In the genomic region with DNA sequence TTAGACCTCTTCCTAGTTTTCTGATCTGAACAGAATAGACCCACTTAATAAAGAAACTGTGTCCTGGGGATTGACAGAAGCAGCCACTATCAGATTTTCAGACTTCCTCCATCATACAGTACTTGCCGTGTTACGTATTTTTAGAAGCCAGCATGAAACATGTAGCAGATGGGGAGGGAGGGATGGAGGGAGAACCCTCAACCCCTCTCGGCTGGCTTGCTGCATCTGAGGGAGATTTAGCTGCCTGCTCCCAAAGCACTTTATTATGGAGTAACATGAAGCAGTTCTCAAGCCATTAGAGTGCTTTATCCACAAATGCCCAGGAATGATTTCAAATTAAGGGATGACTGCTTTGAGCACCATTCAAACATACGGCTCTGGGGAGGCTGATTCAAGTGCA, we compare ENCODE assay signal across 28 mouse cellular contexts.
DNase-seq lines count a peak whose midpoint lies in the region; ATAC-seq and TF ChIP-seq lines count a peak whose summit lies in the region.
"Had no signal": no experiment of that assay in that cellular context is flagged by ENCODE, and none has a peak within 500 bp of the region (broad histone marks: within the 10 kb centered on the region; RNA-seq: fewer than 3 reads in every experiment).

No protein-coding gene starts in this region.

- 44% methylated on average over 4 of the region's 4 CpGs for WGBS in forebrain, embryonic 13.5 days
- WGBS in forebrain, embryonic 11.5 days = 70% methylated on average over 4 of the region's 4 CpGs
- WGBS in midbrain, embryonic 10.5 days = 76% methylated on average over 4 of the region's 4 CpGs
- 72% methylated on average over 4 of the region's 4 CpGs for WGBS in midbrain, embryonic 11.5 days
- WGBS in forebrain, embryonic 16.5 days = 32% methylated on average over 4 of the region's 4 CpGs
- 25% methylated on average over 4 of the region's 4 CpGs for WGBS in midbrain, postnatal 0 days

- no peak overlapping the region for H3K4me2 ChIP-seq in forebrain, embryonic 13.5 days
- no peak overlapping the region for H3K4me2 ChIP-seq in forebrain, embryonic 11.5 days (ENCODE audit: low read depth, low read length, severe bottlenecking)
- no peak overlapping the region for H3K4me2 ChIP-seq in midbrain, embryonic 11.5 days
- H3K4me2 ChIP-seq in forebrain, embryonic 16.5 days (ENCODE audit: low read length) = no peak overlapping the region
- no peak overlapping the region for H3K4me2 ChIP-seq in midbrain, postnatal 0 days (ENCODE audit: low read depth, low read length, poor library complexity, severe bottlenecking)
- H3K4me2 ChIP-seq: heart, embryonic 13.5 days; hindbrain, embryonic 14.5 days; limb, embryonic 13.5 days; liver, embryonic 12.5 days; midbrain, embryonic 12.5 days had no signal

- peak overlapping the region; percentile 33; the same call in 1 of the 2 replicates for H3K27ac ChIP-seq in forebrain, embryonic 13.5 days
- H3K27ac ChIP-seq in forebrain, embryonic 11.5 days (ENCODE audit: low read depth, low read length) = no peak overlapping the region
- H3K27ac ChIP-seq in midbrain, embryonic 10.5 days (replicated peaks) = peak overlapping the region; percentile 38; the same call in 1 of the 2 replicates
- no peak overlapping the region for H3K27ac ChIP-seq in midbrain, embryonic 11.5 days (ENCODE audit: low read depth, low read length)
- H3K27ac ChIP-seq in forebrain, embryonic 16.5 days (ENCODE audit: low read length) = no peak overlapping the region
- H3K27ac ChIP-seq in midbrain, postnatal 0 days (ENCODE audit: low read depth, low read length) = no peak overlapping the region
- H3K27ac ChIP-seq: embryonic facial prominence, embryonic 10.5 days; heart, embryonic 13.5 days; hindbrain, embryonic 14.5 days; limb, embryonic 13.5 days; liver, embryonic 12.5 days; midbrain, embryonic 12.5 days had no signal

- H3K4me1 ChIP-seq in forebrain, embryonic 13.5 days = peaks cover 11% of the 10 kb centered on the region
- 0 out of 2 replicates have a peak, but pooled peaks cover 3% of the 10 kb centered on the region for H3K4me1 ChIP-seq in forebrain, embryonic 11.5 days (replicated peaks; ENCODE audit: control insufficient read depth, insufficient read depth, low read length)
- H3K4me1 ChIP-seq in midbrain, embryonic 10.5 days = peaks cover 10% of the 10 kb centered on the region
- H3K4me1 ChIP-seq in midbrain, embryonic 11.5 days (ENCODE audit: control insufficient read depth, insufficient read depth, low read length) = peaks cover 7% of the 10 kb centered on the region
- H3K4me1 ChIP-seq in forebrain, embryonic 16.5 days (replicated peaks; ENCODE audit: control insufficient read depth, insufficient read depth, low read length) = peaks cover 6% of the 10 kb centered on the region
- no peaks in the 10 kb centered on the region for H3K4me1 ChIP-seq in midbrain, postnatal 0 days (ENCODE audit: insufficient read depth, low read length)
- H3K4me1 ChIP-seq: embryonic facial prominence, embryonic 10.5 days; limb, embryonic 13.5 days; liver, embryonic 12.5 days had no signal

- H3K4me3 ChIP-seq in forebrain, embryonic 13.5 days = no peak overlapping the region
- H3K4me3 ChIP-seq in forebrain, embryonic 11.5 days (ENCODE audit: low read depth, low read length) = no peak overlapping the region
- no peak overlapping the region for H3K4me3 ChIP-seq in midbrain, embryonic 10.5 days
- H3K4me3 ChIP-seq in midbrain, embryonic 11.5 days (ENCODE audit: low read depth, low read length) = no peak overlapping the region
- no peak overlapping the region for H3K4me3 ChIP-seq in forebrain, embryonic 16.5 days (replicated peaks; ENCODE audit: low read length)
- no peak overlapping the region for H3K4me3 ChIP-seq in midbrain, postnatal 0 days (ENCODE audit: low read depth, low read length)
- H3K4me3 ChIP-seq: embryonic facial prominence, embryonic 10.5 days; heart, embryonic 13.5 days; limb, embryonic 13.5 days; liver, embryonic 12.5 days; midbrain, embryonic 12.5 days had no signal

- H3K9ac ChIP-seq in forebrain, embryonic 13.5 days = 0 out of 2 replicates have a peak overlapping the region, but pooled peaks have one; percentile 18
- H3K9ac ChIP-seq in forebrain, embryonic 11.5 days (ENCODE audit: low read length) = no peak overlapping the region
- no peak overlapping the region for H3K9ac ChIP-seq in midbrain, embryonic 11.5 days (ENCODE audit: low read length)
- H3K9ac ChIP-seq in forebrain, embryonic 16.5 days (replicated peaks; ENCODE audit: low read depth, low read length) = no peak overlapping the region
- H3K9ac ChIP-seq in midbrain, postnatal 0 days (replicated peaks; ENCODE audit: low read length, poor library complexity, severe bottlenecking) = no peak overlapping the region
- H3K9ac ChIP-seq: heart, embryonic 13.5 days; hindbrain, embryonic 14.5 days; limb, embryonic 13.5 days; liver, embryonic 12.5 days; midbrain, embryonic 12.5 days had no signal

- TF ChIP-seq CTCF in midbrain, postnatal 0 days (IDR thresholded peaks at IDR 0.05) = no peak

- H3K36me3 ChIP-seq in forebrain, embryonic 13.5 days (ENCODE audit: poor library complexity, severe bottlenecking) = peaks cover 10% of the 10 kb centered on the region
- no peaks in the 10 kb centered on the region for H3K36me3 ChIP-seq in forebrain, embryonic 11.5 days (ENCODE audit: control insufficient read depth, insufficient read depth, low read length)
- peaks cover 6% of the 10 kb centered on the region; the same call in 1 of the 2 replicates for H3K36me3 ChIP-seq in midbrain, embryonic 10.5 days
- no peaks in the 10 kb centered on the region for H3K36me3 ChIP-seq in midbrain, embryonic 11.5 days (ENCODE audit: control insufficient read depth, insufficient read depth, low read length)
- H3K36me3 ChIP-seq in forebrain, embryonic 16.5 days (ENCODE audit: control insufficient read depth, insufficient read depth) = no peaks in the 10 kb centered on the region
- H3K36me3 ChIP-seq in midbrain, postnatal 0 days (ENCODE audit: insufficient read depth, low read length) = no peaks in the 10 kb centered on the region
- H3K36me3 ChIP-seq: embryonic facial prominence, embryonic 10.5 days; G1E; liver, embryonic 12.5 days; midbrain, embryonic 12.5 days had no signal

- DNase-seq in forebrain, embryonic 11.5 days (ENCODE audit: low spot score) = no peak
- DNase-seq in midbrain, embryonic 10.5 days (ENCODE audit: low spot score) = no peak
- no peak for DNase-seq in midbrain, embryonic 11.5 days (ENCODE audit: low spot score, missing footprints)
- peak; percentile 41 for DNase-seq in midbrain, postnatal 0 days (ENCODE audit: low spot score)
- no peak for DNase-seq in frontal cortex, adult 2 months (ENCODE audit: extremely low spot score in 1 of 2, low spot score in 1 of 2)
- DNase-seq: adrenal gland, postnatal 36 days; B cell, adult 2 months; cerebellum, adult 11-12 months; gastrocnemius, postnatal 25 days; heart, adult 18-20 months; heart, postnatal 14 days; kidney, adult 9 months; kidney, postnatal 25 days; lung, adult 18-20 months; lung, postnatal 10 days; right cerebral cortex, postnatal 14 days had no signal

- no peak for ATAC-seq in forebrain, embryonic 13.5 days
- no peak for ATAC-seq in forebrain, embryonic 11.5 days (replicated peaks; ENCODE audit: low FRiP score)
- no peak for ATAC-seq in midbrain, embryonic 11.5 days (ENCODE audit: low FRiP score)
- ATAC-seq in forebrain, embryonic 16.5 days = peak; percentile 54; the same call in 1 of the 2 replicates
- ATAC-seq in midbrain, postnatal 0 days (ENCODE audit: low FRiP score) = no peak
- ATAC-seq: intestine, embryonic 16.5 days; liver, embryonic 12.5 days; Patski had no signal

- H3K9me3 ChIP-seq in forebrain, embryonic 13.5 days (replicated peaks) = no peaks in the 10 kb centered on the region
- no peaks in the 10 kb centered on the region for H3K9me3 ChIP-seq in forebrain, embryonic 11.5 days (ENCODE audit: control insufficient read depth, low read length)
- H3K9me3 ChIP-seq in midbrain, embryonic 10.5 days (replicated peaks) = no peaks in the 10 kb centered on the region
- H3K9me3 ChIP-seq in midbrain, embryonic 11.5 days (ENCODE audit: control insufficient read depth, low read length) = no peaks in the 10 kb centered on the region
- no peaks in the 10 kb centered on the region for H3K9me3 ChIP-seq in forebrain, embryonic 16.5 days (ENCODE audit: control insufficient read depth, low read length)
- H3K9me3 ChIP-seq in midbrain, postnatal 0 days (ENCODE audit: low read length) = no peaks in the 10 kb centered on the region
- H3K9me3 ChIP-seq: embryonic facial prominence, embryonic 10.5 days; heart, embryonic 13.5 days; limb, embryonic 13.5 days; liver, embryonic 12.5 days; midbrain, embryonic 12.5 days had no signal

- H3K27me3 ChIP-seq in forebrain, embryonic 13.5 days = no peaks in the 10 kb centered on the region
- H3K27me3 ChIP-seq in forebrain, embryonic 11.5 days (ENCODE audit: control insufficient read depth, insufficient read depth, low read length) = no peaks in the 10 kb centered on the region; the same call in 1 of the 2 replicates
- no peaks in the 10 kb centered on the region for H3K27me3 ChIP-seq in midbrain, embryonic 10.5 days (ENCODE audit: low read depth, poor library complexity, severe bottlenecking)
- no peaks in the 10 kb centered on the region for H3K27me3 ChIP-seq in midbrain, embryonic 11.5 days (ENCODE audit: control insufficient read depth, insufficient read depth, low read length)
- no peaks in the 10 kb centered on the region for H3K27me3 ChIP-seq in forebrain, embryonic 16.5 days (replicated peaks; ENCODE audit: control insufficient read depth, insufficient read depth, low read length)
- H3K27me3 ChIP-seq in midbrain, postnatal 0 days (ENCODE audit: insufficient read depth, low read length) = no peaks in the 10 kb centered on the region
- H3K27me3 ChIP-seq: CH12.LX; heart, embryonic 13.5 days; limb, embryonic 13.5 days; liver, embryonic 12.5 days; midbrain, embryonic 12.5 days; Patski had no signal

Comparison
In these comparisons a context has a peak if more than half of its experiments do, and no peak if none do; other contexts are left out.
1. H3K27ac ChIP-seq: peak in forebrain, embryonic 13.5 days (single experiment) and midbrain, embryonic 10.5 days (single experiment); none in forebrain, embryonic 11.5 days (single experiment), midbrain, embryonic 11.5 days (single experiment), forebrain, embryonic 16.5 days (single experiment) and midbrain, postnatal 0 days (single experiment).